Mouse (Mus musculus): Measurements from ENCODE around the gene Iqgap2. TPM values are rescaled to one million over a fixed set of nuclear protein-coding genes. Genes with fewer than 3 reads are reported as not detected.

The Iqgap2 gene
- polyA plus RNA-seq, 1 experiment from 2014 or later = 3.9 TPM

GRCm38 (mm10) chr13:95794346-95794745 lies 97.4 kb downstream of the Iqgap2 start:
- H3K27me3 ChIP-seq (ENCODE audit: control insufficient read depth, insufficient read depth, low read length) = no peaks in the 10 kb centered on the region
- H3K4me2 ChIP-seq (ENCODE audit: low read length) = no peak overlapping the region
- no peaks in the 10 kb centered on the region for H3K36me3 ChIP-seq (ENCODE audit: control insufficient read depth, insufficient read depth, low read length)
- ATAC-seq (ENCODE audit: insufficient number of reproducible peaks, insufficient read depth, low FRiP score, low read depth) = no peak
- 75% methylated on average over 8 of the region's 8 CpGs for WGBS
- H3K9ac ChIP-seq (ENCODE audit: low read length) = no peak overlapping the region
- no peak overlapping the region for H3K4me3 ChIP-seq (ENCODE audit: control insufficient read depth in 1 of 2, insufficient read depth in 1 of 2, low read depth in 1 of 2, low read length in 2 of 2)
- H3K9me3 ChIP-seq (ENCODE audit: control insufficient read depth, low read length) = no peaks in the 10 kb centered on the region
- H3K27ac ChIP-seq (replicated peaks in 1 of 2; ENCODE audit: control insufficient read depth in 1 of 2, insufficient read depth in 1 of 2, low read depth in 2 of 2, low read length in 2 of 2) = no peak overlapping the region
- H3K4me1 ChIP-seq (ENCODE audit: control insufficient read depth in 2 of 2, insufficient read depth in 2 of 2, low read length in 2 of 2) = 0 out of 4 replicates have a peak, but pooled peaks cover 0 to 3% of the 10 kb centered on the region in 2 experiments

GRCm38 (mm10) chr13:95790883-95791282 lies 100.8 kb downstream of the Iqgap2 start:
- Histone ChIP-seq H3K4me2 (ENCODE audit: low read length) (no peak overlapping the region), H3K9ac (ENCODE audit: low read length) (no peak overlapping the region), H3K36me3 (ENCODE audit: control insufficient read depth, insufficient read depth, low read length) (no peaks in the 10 kb centered on the region), H3K9me3 (ENCODE audit: control insufficient read depth, low read length) (no peaks in the 10 kb centered on the region), H3K4me3 (ENCODE audit: control insufficient read depth in 1 of 2, insufficient read depth in 1 of 2, low read depth in 1 of 2, low read length in 2 of 2) (no peak overlapping the region), H3K4me1 (ENCODE audit: control insufficient read depth in 2 of 2, insufficient read depth in 2 of 2, low read length in 2 of 2) (no peaks in the 10 kb centered on the region), H3K27me3 (ENCODE audit: control insufficient read depth, insufficient read depth, low read length) (no peaks in the 10 kb centered on the region), H3K27ac (replicated peaks in 1 of 2; ENCODE audit: control insufficient read depth in 1 of 2, insufficient read depth in 1 of 2, low read depth in 2 of 2, low read length in 2 of 2) (no peak overlapping the region)
- 87% methylated on average over 6 of the region's 6 CpGs for WGBS
- no peak for ATAC-seq (ENCODE audit: insufficient number of reproducible peaks, insufficient read depth, low FRiP score, low read depth)

- WGBS = 61% methylated on average over 10 of the region's 10 CpGs
- Histone ChIP-seq H3K4me3 (ENCODE audit: control insufficient read depth in 1 of 2, insufficient read depth in 1 of 2, low read depth in 1 of 2, low read length in 2 of 2) (no peak overlapping the region), H3K36me3 (ENCODE audit: control insufficient read depth, insufficient read depth, low read length) (no peaks in the 10 kb centered on the region), H3K9me3 (ENCODE audit: control insufficient read depth, low read length) (no peaks in the 10 kb centered on the region), H3K27me3 (ENCODE audit: control insufficient read depth, insufficient read depth, low read length) (no peaks in the 10 kb centered on the region), H3K4me2 (ENCODE audit: low read length) (no peak overlapping the region), H3K4me1 (ENCODE audit: control insufficient read depth in 2 of 2, insufficient read depth in 2 of 2, low read length in 2 of 2) (no peaks in the 10 kb centered on the region), H3K9ac (ENCODE audit: low read length) (no peak overlapping the region), H3K27ac (replicated peaks in 1 of 2; ENCODE audit: control insufficient read depth in 1 of 2, insufficient read depth in 1 of 2, low read depth in 2 of 2, low read length in 2 of 2) (no peak overlapping the region)
- no peak for ATAC-seq (ENCODE audit: insufficient number of reproducible peaks, insufficient read depth, low FRiP score, low read depth)
These were observed 102.9 kb downstream of the Iqgap2 start for GRCm38 (mm10) chr13:95788631-95789376.

GRCm38 (mm10) chr13:95782969-95783332 lies 108.8 kb downstream of the Iqgap2 start:
- H3K27ac ChIP-seq (replicated peaks in 1 of 2; ENCODE audit: control insufficient read depth in 1 of 2, insufficient read depth in 1 of 2, low read depth in 2 of 2, low read length in 2 of 2) = no peak overlapping the region
- H3K4me3 ChIP-seq (ENCODE audit: control insufficient read depth in 1 of 2, insufficient read depth in 1 of 2, low read depth in 1 of 2, low read length in 2 of 2) = no peak overlapping the region
- no peaks in the 10 kb centered on the region for H3K9me3 ChIP-seq (ENCODE audit: control insufficient read depth, low read length)
- H3K9ac ChIP-seq (ENCODE audit: low read length) = no peak overlapping the region
- no peaks in the 10 kb centered on the region for H3K27me3 ChIP-seq (ENCODE audit: control insufficient read depth, insufficient read depth, low read length)
- H3K4me1 ChIP-seq (ENCODE audit: control insufficient read depth in 2 of 2, insufficient read depth in 2 of 2, low read length in 2 of 2) = peaks cover 9 to 20% of the 10 kb centered on the region in 2 experiments
- WGBS = 44% methylated on average over 2 of the region's 2 CpGs
- H3K36me3 ChIP-seq (ENCODE audit: control insufficient read depth, insufficient read depth, low read length) = no peaks in the 10 kb centered on the region
- ATAC-seq (ENCODE audit: insufficient number of reproducible peaks, insufficient read depth, low FRiP score, low read depth) = no peak
- no peak overlapping the region for H3K4me2 ChIP-seq (ENCODE audit: low read length)

- no peak overlapping the region for H3K27ac ChIP-seq (replicated peaks in 1 of 2; ENCODE audit: control insufficient read depth in 1 of 2, insufficient read depth in 1 of 2, low read depth in 2 of 2, low read length in 2 of 2)
- peaks cover 9 to 20% of the 10 kb centered on the region in 2 experiments for H3K4me1 ChIP-seq (ENCODE audit: control insufficient read depth in 2 of 2, insufficient read depth in 2 of 2, low read length in 2 of 2)
- H3K27me3 ChIP-seq (ENCODE audit: control insufficient read depth, insufficient read depth, low read length) = no peaks in the 10 kb centered on the region
- H3K36me3 ChIP-seq (ENCODE audit: control insufficient read depth, insufficient read depth, low read length) = no peaks in the 10 kb centered on the region
- H3K4me3 ChIP-seq (ENCODE audit: control insufficient read depth in 1 of 2, insufficient read depth in 1 of 2, low read depth in 1 of 2, low read length in 2 of 2) = no peak overlapping the region
- no peak for ATAC-seq (ENCODE audit: insufficient number of reproducible peaks, insufficient read depth, low FRiP score, low read depth)
- 52% methylated on average over 15 of the region's 15 CpGs for WGBS
- H3K9me3 ChIP-seq (ENCODE audit: control insufficient read depth, low read length) = no peaks in the 10 kb centered on the region
- H3K9ac ChIP-seq (ENCODE audit: low read length) = no peak overlapping the region
- H3K4me2 ChIP-seq (ENCODE audit: low read length) = no peak overlapping the region
These were observed 109.3 kb downstream of the Iqgap2 start for GRCm38 (mm10) chr13:95782311-95782968.

GRCm38 (mm10) chr13:95780038-95780437 lies 111.7 kb downstream of the Iqgap2 start:
- Histone ChIP-seq H3K4me3 (ENCODE audit: control insufficient read depth in 1 of 2, insufficient read depth in 1 of 2, low read depth in 1 of 2, low read length in 2 of 2) (no peak overlapping the region), H3K4me1 (ENCODE audit: control insufficient read depth in 2 of 2, insufficient read depth in 2 of 2, low read length in 2 of 2) (peaks cover 9 to 20% of the 10 kb centered on the region in 2 experiments), H3K9ac (ENCODE audit: low read length) (no peak overlapping the region), H3K27me3 (ENCODE audit: control insufficient read depth, insufficient read depth, low read length) (no peaks in the 10 kb centered on the region), H3K4me2 (ENCODE audit: low read length) (no peak overlapping the region), H3K9me3 (ENCODE audit: control insufficient read depth, low read length) (no peaks in the 10 kb centered on the region), H3K36me3 (ENCODE audit: control insufficient read depth, insufficient read depth, low read length) (no peaks in the 10 kb centered on the region), H3K27ac (replicated peaks in 1 of 2; ENCODE audit: control insufficient read depth in 1 of 2, insufficient read depth in 1 of 2, low read depth in 2 of 2, low read length in 2 of 2) (no peak overlapping the region)
- ATAC-seq (ENCODE audit: insufficient number of reproducible peaks, insufficient read depth, low FRiP score, low read depth) = no peak
- 79% methylated on average over 7 of the region's 7 CpGs for WGBS

- WGBS = 53% methylated on average over 8 of the region's 8 CpGs
- no peak for ATAC-seq (ENCODE audit: insufficient number of reproducible peaks, insufficient read depth, low FRiP score, low read depth)
- H3K36me3 ChIP-seq (ENCODE audit: control insufficient read depth, insufficient read depth, low read length) = no peaks in the 10 kb centered on the region
- H3K4me1 ChIP-seq (ENCODE audit: control insufficient read depth in 2 of 2, insufficient read depth in 2 of 2, low read length in 2 of 2) = peaks cover 9 to 20% of the 10 kb centered on the region in 2 experiments
- no peak overlapping the region for H3K9ac ChIP-seq (ENCODE audit: low read length)
- H3K27me3 ChIP-seq (ENCODE audit: control insufficient read depth, insufficient read depth, low read length) = no peaks in the 10 kb centered on the region
- no peak overlapping the region for H3K27ac ChIP-seq (replicated peaks in 1 of 2; ENCODE audit: control insufficient read depth in 1 of 2, insufficient read depth in 1 of 2, low read depth in 2 of 2, low read length in 2 of 2)
- no peak overlapping the region for H3K4me2 ChIP-seq (ENCODE audit: low read length)
- no peak overlapping the region for H3K4me3 ChIP-seq (ENCODE audit: control insufficient read depth in 1 of 2, insufficient read depth in 1 of 2, low read depth in 1 of 2, low read length in 2 of 2)
- no peaks in the 10 kb centered on the region for H3K9me3 ChIP-seq (ENCODE audit: control insufficient read depth, low read length)
These were observed 112.5 kb downstream of the Iqgap2 start for GRCm38 (mm10) chr13:95779261-95779660.
